Mouse (Mus musculus) subcutaneous adipose tissue, adult 2 months (tissue): ENCODE results near the gene Zfp462. TPM values are rescaled to one million over a fixed set of nuclear protein-coding genes. Genes with fewer than 3 reads are reported as not detected.

ENCODE experiments used
- polyA plus RNA-seq: library from polyadenylated mRNA; depleted of rRNA; stranded (reverse); fragments of >200 nt; gene quantifications from 2 replicates; pipeline ENCODE4 v1.2.3, GENCODE M21; 2012; ENCODE audit warnings: low replicate concordance; rRNA removed

Gene Zfp462
- 6.9 and 12.0 TPM in 2 replicates for polyA plus RNA-seq

GRCm38 (mm10) chr4:54944921-54945430 is at the start of gene Zfp462:
Zfp462 (plus strand) TSS chr4:54945048.

